Mouse (Mus musculus) CH12.LX (cell line): ENCODE results near the gene Rs1. TPM values are rescaled to one million over a fixed set of nuclear protein-coding genes. Genes with fewer than 3 reads are reported as not detected.

Experiments used
- DNase-seq: peaks from one replicate; pipeline ENCODE4 v3.0.0-alpha.2; 2013; ENCODE audit errors: extremely low read depth
- H3K27ac ChIP-seq: 2 replicates; pipeline ENCODE4 v1.5.1; 2012; ENCODE audit warnings: low read depth, mild to moderate bottlenecking, control low read depth, moderate library complexity; ENCODE audit not compliant: insufficient read depth
- H3K27me3 ChIP-seq: replicated peaks from 2 replicates; pipeline ENCODE3; 2012; ENCODE audit warnings: inconsistent platforms
- H3K36me3 ChIP-seq, 2 experiments: replicated peaks in 1 of 2; 2 replicates each; pipeline versions ENCODE3 to v1.6.1; 2012; ENCODE audit warnings: inconsistent platforms in 1 of 2, low read length in 1 of 2, mild to moderate bottlenecking in 1 of 2, mixed read lengths in 1 of 2, moderate library complexity in 1 of 2; ENCODE audit not compliant: control insufficient read depth in 1 of 2, insufficient read depth in 1 of 2
- H3K4me1 ChIP-seq, 2 experiments: 2 replicates each; pipeline ENCODE4 v1.6.1; 2012; ENCODE audit warnings: inconsistent platforms in 1 of 2, moderate library complexity in 1 of 2; ENCODE audit not compliant: insufficient read depth in 2 of 2, control insufficient read depth in 1 of 2
- H3K4me2 ChIP-seq: 2 replicates; pipeline ENCODE4 v1.6.1; 2012; ENCODE audit warnings: low read depth, mild to moderate bottlenecking, control low read depth; ENCODE audit not compliant: poor library complexity, insufficient read depth, severe bottlenecking
- H3K4me3 ChIP-seq, 3 experiments: fragments of 150-350 bp in 1 of 3; sonication (generic) in 1 of 3; replicated peaks in 1 of 3; 2 replicates each; pipeline versions ENCODE3 to v1.5.1; 2011 to 2012; ENCODE audit warnings: low read depth in 2 of 3, low read length in 2 of 3, mild to moderate bottlenecking in 2 of 3, moderate library complexity in 2 of 3, control low read depth in 1 of 3, improper control_type of control experiment in 1 of 3, inconsistent platforms in 1 of 3, mixed read lengths in 1 of 3; ENCODE audit not compliant: poor library complexity in 1 of 3
- H3K79me2 ChIP-seq: replicated peaks from 2 replicates; pipeline ENCODE4 v1.6.1; 2012; ENCODE audit warnings: mild to moderate bottlenecking, moderate library complexity; ENCODE audit not compliant: control insufficient read depth, poor library complexity, insufficient read depth, severe bottlenecking; ENCODE audit errors: extremely low read depth
- H3K9ac ChIP-seq: 2 replicates; pipeline ENCODE4 v1.6.1; 2012; ENCODE audit warnings: low read depth, mild to moderate bottlenecking, control low read depth, moderate library complexity; ENCODE audit not compliant: insufficient read depth
- H3K9me3 ChIP-seq: replicated peaks from 2 replicates; pipeline ENCODE3; 2012; ENCODE audit warnings: low read length, inconsistent platforms, mixed read lengths
- BHLHE40 ChIP-seq: IDR thresholded peaks from 2 replicates; pipeline ENCODE4 v1.6.1; 2011; ENCODE audit warnings: mild to moderate bottlenecking, low read depth, low read length, improper control_type of control experiment
- CTCF ChIP-seq, 2 experiments: IDR thresholded peaks in 1 of 2; conservative IDR thresholded peaks in 1 of 2; 2 replicates each; pipeline ENCODE4 v1.5.1; 2011 to 2012; ENCODE audit warnings: low read depth in 2 of 2, low read length in 2 of 2, improper control_type of control experiment in 1 of 2, inconsistent platforms in 1 of 2, mild to moderate bottlenecking in 1 of 2, moderate library complexity in 1 of 2
- IRF4 ChIP-seq: IDR thresholded peaks from 2 replicates; pipeline ENCODE4 v1.6.1; 2014; ENCODE audit warnings: low read depth, mild to moderate bottlenecking, inconsistent platforms, low read length, improper control_type of control experiment
- KAT2A ChIP-seq: IDR thresholded peaks from 2 replicates; pipeline ENCODE4 v1.6.1; 2012; ENCODE audit warnings: low read length, improper control_type of control experiment, inconsistent platforms; ENCODE audit not compliant: insufficient replicate concordance
- MAFK ChIP-seq: IDR thresholded peaks from 2 replicates; pipeline ENCODE4 v1.6.1; 2011; ENCODE audit warnings: low read length, improper control_type of control experiment; ENCODE audit not compliant: insufficient replicate concordance
- MAZ ChIP-seq: IDR thresholded peaks from 2 replicates; pipeline ENCODE4 v1.6.1; 2012; ENCODE audit warnings: low read depth, mild to moderate bottlenecking, inconsistent platforms, low read length, improper control_type of control experiment, moderate library complexity
- NRF1 ChIP-seq: IDR thresholded peaks from 2 replicates; pipeline ENCODE4 v1.6.1; 2014; ENCODE audit warnings: low read depth, mild to moderate bottlenecking, inconsistent platforms, low read length, improper control_type of control experiment, moderate library complexity
- POLR2AphosphoS2 ChIP-seq: IDR thresholded peaks from 2 replicates; pipeline ENCODE4 v1.6.1; 2011; ENCODE audit warnings: low read depth, low read length, improper control_type of control experiment
- SMC3 ChIP-seq: IDR thresholded peaks from 2 replicates; pipeline ENCODE4 v1.6.1; 2011; ENCODE audit warnings: low read depth, low read length, improper control_type of control experiment
- TBP ChIP-seq: conservative IDR thresholded peaks from 2 replicates; pipeline ENCODE4 v1.6.1; 2011; ENCODE audit warnings: low read depth, low read length, improper control_type of control experiment
- TCF12 ChIP-seq: IDR thresholded peaks from 2 replicates; pipeline ENCODE4 v1.6.1; 2014; ENCODE audit warnings: low read depth, mild to moderate bottlenecking, inconsistent platforms, low read length, improper control_type of control experiment
- USF1 ChIP-seq: IDR thresholded peaks from 2 replicates; pipeline ENCODE4 v1.6.1; 2014; ENCODE audit warnings: low read depth, mild to moderate bottlenecking, inconsistent platforms, low read length, improper control_type of control experiment
- ZKSCAN1 ChIP-seq: IDR thresholded peaks from 2 replicates; pipeline ENCODE4 v1.6.1; 2012; ENCODE audit warnings: low read depth, inconsistent platforms, low read length, improper control_type of control experiment, borderline replicate concordance
- dilution Hi-C: fragments of 300-500 bp; cut with MboI; formaldehyde crosslinking; loops from 2 replicates; pipeline ENCODE4 v1.14.3; 2020; ENCODE audit warnings: low sequenced_read_pairs; ENCODE audit not compliant: extremely low pct_unique_long_range_greater_than_20kb, extremely low pct_ligation_motif_present
- in situ Hi-C: fragments of 300-500 bp; cut with MboI; formaldehyde crosslinking; loops from 3 replicates; pipeline ENCODE4 v1.14.3; 2019; ENCODE audit warnings: low sequenced_read_pairs, low pct_ligation_motif_present, low pct_unique_long_range_greater_than_20kb, mixed read lengths
- polyA plus RNA-seq: library from polyadenylated mRNA; unstranded; fragments of >175 nt; gene quantifications from 2 replicates; pipeline ENCODE4 v1.2.1, GENCODE M21; 2012; ENCODE audit warnings: low read depth; ENCODE audit not compliant: insufficient read length
- total RNA-seq, 2 experiments: library from RNA; depleted of rRNA; stranded (reverse); fragments of 300-350 nt in 1 of 2; fragments of >200 nt in 1 of 2; gene quantifications; 2 replicates each; pipeline ENCODE4 v1.2.3; 2012 to 2014

Rs1 gene
- total and polyA plus RNA-seq, 3 experiments = not detected

DNA sequence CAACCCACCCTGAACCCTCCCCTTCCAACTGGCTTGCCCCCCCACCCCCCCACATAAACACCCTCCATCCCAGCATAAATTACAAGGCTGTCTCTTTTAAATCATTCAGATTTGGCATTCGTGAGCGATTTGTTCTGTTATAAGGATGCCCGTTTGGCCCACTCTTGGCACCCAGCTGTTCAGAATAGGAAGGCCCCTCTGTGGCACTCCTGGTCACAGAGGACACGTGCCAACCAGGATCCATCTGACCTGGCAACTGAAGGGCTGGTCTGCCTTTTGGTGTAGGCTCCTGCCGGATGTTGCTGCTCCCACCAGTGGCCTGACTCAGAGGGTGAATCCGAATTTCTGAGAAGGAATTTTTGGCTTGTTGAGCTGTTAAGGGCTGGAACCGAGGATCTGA is 40.4 kb downstream of the Rs1 start:
- no peak overlapping the region for H3K9ac ChIP-seq
- H3K9me3 ChIP-seq = no peaks in the 10 kb centered on the region
- no peak overlapping the region for H3K4me2 ChIP-seq
- H3K36me3 ChIP-seq = no peaks in the 10 kb centered on the region
- no peak for TF ChIP-seq ZKSCAN1
- no peak for TF ChIP-seq IRF4
- TF ChIP-seq BHLHE40 = no peak
- TF ChIP-seq TCF12 = no peak
- TF ChIP-seq CTCF (conservative IDR thresholded peaks at IDR 0.05 in 1 of 2, IDR thresholded peaks at IDR 0.05 in 1 of 2; ENCODE audit: low read depth in 2 of 2, low read length in 2 of 2) = no peak
- no peak for TF ChIP-seq NRF1
- no peak for TF ChIP-seq KAT2A
- TF ChIP-seq USF1 = no peak
- no peak for TF ChIP-seq MAFK
- TF ChIP-seq MAZ = no peak
- no peak for TF ChIP-seq TBP
- TF ChIP-seq POLR2AphosphoS2 = no peak
- no peak for TF ChIP-seq SMC3
- TF ChIP-seq, all 38 proteins: peak for 0
- H3K4me1 ChIP-seq = no peaks in the 10 kb centered on the region
- dilution Hi-C loops = no loop called here
- in situ Hi-C loops = no loop called here
- H3K79me2 ChIP-seq = no peaks in the 10 kb centered on the region
- no peaks in the 10 kb centered on the region for H3K27me3 ChIP-seq
- DNase-seq = no peak
- H3K27ac ChIP-seq = no peak overlapping the region
- H3K4me3 ChIP-seq = no peak overlapping the region

Other genes with a start within 250 kb of the Rs1 start
- gene Ppef1, start 32.2 kb upstream of the Rs1 start, total RNA-seq (2012; rRNA removed) = 0.25 and 0.34 TPM in 2 replicates
- 2.8 and 3.0 TPM in 2 replicates for gene Ppef1, start 32.2 kb upstream of the Rs1 start, total RNA-seq (2014; rRNA removed)
- 1.4 and 1.5 TPM in 2 replicates for gene Ppef1, start 32.2 kb upstream of the Rs1 start, polyA plus RNA-seq
- 0.08 TPM in 1 of 2 replicates, not detected in the other for gene Gja6, start 139.0 kb downstream of the Rs1 start, total RNA-seq (2012; rRNA removed)
- 0.35 TPM in 1 of 2 replicates, not detected in the other for gene Gja6, start 139.0 kb downstream of the Rs1 start, total RNA-seq (2014; rRNA removed)
- not detected in 2 replicates for gene Gja6, start 139.0 kb downstream of the Rs1 start, polyA plus RNA-seq
- 0.17 and 0.25 TPM in 2 replicates for gene Cdkl5, start 226.7 kb downstream of the Rs1 start, total RNA-seq (2012; rRNA removed)
- 0.54 and 0.63 TPM in 2 replicates for gene Cdkl5, start 226.7 kb downstream of the Rs1 start, total RNA-seq (2014; rRNA removed)
- gene Cdkl5, start 226.7 kb downstream of the Rs1 start, polyA plus RNA-seq = 0.29 and 0.30 TPM in 2 replicates